Mouse (Mus musculus): ENCODE results near the gene Anks1.

Gene Anks1

DNA sequence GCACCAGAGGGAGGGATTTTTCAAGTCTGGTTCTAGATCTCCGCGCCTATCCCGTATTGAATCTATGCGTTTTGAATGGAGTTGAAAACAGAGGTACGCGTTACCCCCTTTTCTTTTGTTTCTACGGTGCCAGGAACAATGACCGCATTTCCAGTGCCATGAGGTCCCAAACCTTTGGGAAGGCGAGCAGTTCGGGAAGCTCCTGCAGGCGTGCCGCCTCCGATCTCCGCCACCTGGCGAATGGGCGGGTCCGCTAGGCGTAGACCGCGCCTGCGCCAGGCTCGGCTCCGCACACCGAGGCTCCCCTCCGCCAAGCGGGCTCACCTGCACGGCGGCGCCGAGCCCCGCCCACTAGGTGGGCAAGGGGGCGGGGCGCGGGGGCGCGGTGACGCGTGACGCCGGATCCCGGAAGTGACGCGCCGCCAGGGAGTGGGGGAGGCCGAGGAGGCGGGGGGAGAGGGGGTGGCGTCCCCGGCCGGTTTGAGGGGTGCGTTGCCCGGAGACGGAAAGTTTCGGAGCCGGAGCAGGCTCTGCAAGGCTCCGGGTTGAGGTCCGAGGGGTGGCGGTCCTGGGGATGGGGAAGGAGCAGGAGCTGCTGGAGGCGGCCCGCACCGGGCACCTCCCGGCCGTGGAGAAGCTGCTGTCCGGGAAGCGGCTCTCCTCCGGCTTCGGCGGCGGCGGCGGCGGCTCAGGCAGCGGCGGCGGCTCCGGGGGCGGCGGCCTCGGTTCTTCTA, at the start of gene Anks1:
TSS of gene Anks1 (plus strand) at position 419 of the 734 bp plus-strand sequence.
- peak; percentile 68 for DNase-seq (ENCODE audit: low read depth)

DNA sequence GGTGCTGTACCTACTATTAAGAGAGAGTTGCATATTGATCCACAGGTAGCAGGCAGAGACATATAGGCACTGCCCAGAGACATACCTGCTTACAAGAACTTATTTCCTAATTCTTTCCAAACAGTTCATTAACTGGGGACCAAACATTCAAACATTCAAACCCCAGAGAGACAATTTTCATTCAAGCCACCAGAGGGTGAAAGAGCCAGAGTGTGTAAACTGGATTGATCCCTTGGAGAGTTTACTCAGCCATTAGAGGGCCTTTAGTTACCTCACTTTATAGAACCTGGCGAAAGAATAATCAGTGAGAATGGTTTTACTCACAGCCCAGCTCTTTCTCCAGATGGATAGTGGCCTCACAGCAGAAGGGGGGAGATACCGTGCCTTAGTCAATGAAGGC, 43.6 kb upstream of the Anks1 start:
- no peak for DNase-seq (ENCODE audit: low read depth)

DNA sequence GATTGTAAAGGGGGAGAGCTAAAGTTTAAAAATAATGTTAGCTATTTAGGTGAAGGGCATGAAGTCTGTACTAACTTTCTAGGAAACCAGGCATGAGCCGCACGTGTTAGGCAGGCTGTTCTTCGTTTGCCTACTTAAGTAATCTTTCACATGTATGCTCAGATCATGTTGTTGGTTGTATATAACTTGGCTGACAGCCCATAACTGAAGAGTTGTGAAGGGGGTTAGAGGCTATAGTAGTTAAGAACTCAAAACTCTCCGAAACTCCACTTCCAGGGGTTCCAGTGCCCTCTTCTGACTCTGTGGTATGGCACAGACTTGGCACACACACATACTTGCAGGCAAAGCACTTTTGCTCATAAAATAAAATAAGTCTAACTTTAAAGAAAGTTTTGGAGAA, 42.4 kb upstream of the Anks1 start:
- DNase-seq (ENCODE audit: low read depth), result no peak

DNA sequence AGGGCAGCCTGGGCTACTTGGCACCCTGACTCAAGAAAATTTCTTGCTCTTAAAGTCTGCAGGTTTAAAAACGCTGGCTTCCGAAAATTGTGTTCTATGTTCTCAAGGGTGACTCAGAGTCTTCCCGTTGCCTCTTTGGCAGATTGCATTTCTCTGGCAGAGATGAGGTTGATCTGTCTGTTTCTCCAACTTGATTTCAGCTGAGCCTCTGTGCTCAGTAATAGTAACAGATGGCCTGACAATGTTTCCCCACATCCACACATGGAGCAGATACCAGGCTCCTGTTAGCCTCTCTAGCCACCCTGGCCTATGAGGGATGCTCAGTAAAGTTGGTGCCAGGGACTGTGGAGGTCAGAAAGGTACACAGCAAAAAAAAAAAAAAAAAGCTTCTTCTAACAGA, 37.3 kb upstream of the Anks1 start:
- no peak for DNase-seq (ENCODE audit: low read depth)

DNA sequence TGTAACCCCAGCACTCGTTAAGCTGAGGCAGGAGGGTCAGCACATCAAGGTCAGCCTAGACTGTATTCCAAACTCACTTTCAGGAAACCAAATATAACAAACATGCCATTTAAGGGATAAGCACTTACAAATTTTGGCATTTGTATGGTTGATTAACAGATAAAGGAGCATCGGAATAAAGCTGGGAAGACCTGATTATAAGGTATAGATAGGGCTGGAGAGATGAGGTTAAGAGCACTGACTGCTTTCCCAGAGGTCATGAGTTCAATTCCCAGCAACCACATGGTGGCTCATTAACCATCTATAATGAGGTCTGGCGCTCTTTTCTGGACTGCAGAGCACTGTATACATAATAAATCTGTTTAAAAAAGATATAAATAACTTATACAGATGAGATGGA, 35.5 kb upstream of the Anks1 start:
- no peak for DNase-seq (ENCODE audit: low read depth)

DNA sequence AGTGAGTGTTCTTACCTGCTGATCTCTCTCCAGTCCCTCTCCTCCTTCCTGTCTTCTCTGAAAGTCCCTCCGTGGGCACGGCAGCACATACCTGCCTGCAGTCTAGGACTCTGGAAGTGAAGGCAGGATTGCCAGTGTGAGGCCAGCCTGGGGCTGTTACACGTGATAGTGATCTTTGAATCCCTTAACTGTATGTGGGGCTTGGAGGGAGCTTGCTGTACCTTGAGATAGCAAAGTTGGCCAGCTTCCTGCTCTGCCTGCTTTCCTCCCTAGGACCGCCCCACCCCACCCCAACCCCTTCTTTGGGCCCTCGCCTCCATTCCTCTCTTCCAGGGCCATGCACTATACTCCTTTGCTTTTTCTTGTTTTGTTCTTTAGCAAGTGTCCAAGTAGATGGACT, 34.6 kb upstream of the Anks1 start:
- no peak for DNase-seq (ENCODE audit: low read depth)

DNA sequence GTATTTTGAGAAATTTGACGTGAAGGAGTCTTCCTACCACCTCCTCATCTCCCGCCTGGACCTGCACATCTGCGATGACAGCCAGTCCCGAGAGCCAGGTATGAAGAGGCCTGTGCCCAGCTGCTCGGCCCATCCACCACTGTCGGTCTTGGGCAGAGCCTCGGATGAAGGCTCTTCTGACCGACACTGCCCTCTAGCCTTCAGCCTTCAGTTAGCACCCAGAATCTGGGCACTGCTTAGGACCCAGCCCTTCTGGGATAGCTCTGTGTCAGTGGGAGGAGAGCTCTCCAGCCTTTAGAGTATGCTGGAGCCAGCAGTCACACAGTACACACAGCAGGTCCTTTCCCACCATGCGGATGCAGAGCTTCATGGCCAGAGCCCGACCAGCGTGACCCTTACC, 27.6 kb upstream of the Anks1 start:
- no peak for DNase-seq (ENCODE audit: low read depth)

DNA sequence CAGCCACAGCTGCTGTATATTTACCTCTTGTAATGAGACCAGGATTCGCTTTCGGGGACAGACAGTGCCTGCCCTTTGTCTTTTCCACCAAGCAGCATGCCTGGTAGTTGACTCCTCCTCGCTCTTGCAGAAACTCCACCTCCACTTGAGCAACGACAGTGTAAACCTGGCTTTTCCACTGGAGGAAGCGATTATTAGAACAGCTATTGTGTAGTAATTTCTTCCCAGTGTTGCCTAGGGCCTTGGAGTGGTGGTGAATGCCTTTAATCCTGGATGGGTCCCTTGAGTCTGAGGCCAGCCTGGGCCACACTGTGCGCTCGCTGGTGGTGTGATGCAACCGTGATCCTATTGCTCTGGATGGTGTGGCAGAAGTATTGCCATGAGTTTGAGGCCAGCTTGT, 26.0 kb upstream of the Anks1 start:
- no peak for DNase-seq (ENCODE audit: low read depth)

DNA sequence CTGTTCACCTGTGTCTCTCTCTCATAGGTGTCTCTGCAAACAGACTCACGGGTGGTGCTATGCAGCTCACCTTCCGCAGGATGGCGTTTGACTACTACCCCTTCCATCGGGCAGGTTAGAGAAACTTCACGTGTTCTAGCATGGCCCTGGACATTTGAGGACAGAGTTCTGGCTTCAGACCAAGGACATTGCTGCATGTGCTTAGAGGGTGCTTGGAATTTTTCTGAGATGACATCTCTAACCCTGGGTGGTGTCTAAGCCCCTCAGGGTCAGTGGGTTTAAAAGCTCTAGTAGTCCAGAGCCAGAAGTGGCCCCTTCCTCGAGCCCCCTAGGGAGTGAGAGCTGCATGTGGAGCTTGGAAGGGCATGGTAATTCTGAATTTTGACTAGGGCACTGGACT, 25.1 kb upstream of the Anks1 start:
- DNase-seq (ENCODE audit: low read depth), result no peak

DNA sequence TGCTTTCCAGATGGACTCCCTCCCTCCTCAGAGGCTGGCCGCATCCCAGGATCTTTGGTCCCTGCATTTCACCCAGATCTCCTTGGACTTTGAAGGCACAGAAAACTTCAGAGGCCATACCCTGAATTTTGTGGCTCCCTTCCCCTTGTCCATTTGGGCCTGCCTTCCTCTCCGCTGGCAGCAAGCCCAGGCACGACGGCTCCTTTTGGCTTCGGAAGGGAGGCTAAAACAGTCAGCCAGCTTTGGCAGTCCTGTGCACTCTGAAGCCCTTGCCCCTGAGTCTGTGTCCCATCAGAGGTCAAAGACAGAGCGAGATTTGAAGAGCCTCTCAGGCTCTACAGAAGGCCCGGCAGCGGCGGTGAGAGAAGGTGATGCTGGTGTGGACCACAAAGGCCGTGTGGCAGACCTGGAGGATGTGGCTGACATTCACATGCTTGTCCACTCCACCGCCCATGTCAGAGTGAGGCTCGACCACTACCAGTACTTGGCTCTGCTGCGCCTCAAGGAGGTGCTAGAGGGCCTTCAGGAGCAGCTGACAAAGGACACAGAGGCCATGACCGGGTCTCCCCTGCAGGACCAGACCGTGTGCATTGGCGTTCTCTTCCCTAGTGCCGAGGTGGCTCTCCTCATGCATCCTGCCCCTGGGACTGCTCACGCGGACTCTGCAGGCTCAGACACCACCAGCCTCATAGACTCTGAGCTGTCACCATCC, 22.5 kb upstream of the Anks1 start:
- no peak for DNase-seq (ENCODE audit: low read depth)

DNA sequence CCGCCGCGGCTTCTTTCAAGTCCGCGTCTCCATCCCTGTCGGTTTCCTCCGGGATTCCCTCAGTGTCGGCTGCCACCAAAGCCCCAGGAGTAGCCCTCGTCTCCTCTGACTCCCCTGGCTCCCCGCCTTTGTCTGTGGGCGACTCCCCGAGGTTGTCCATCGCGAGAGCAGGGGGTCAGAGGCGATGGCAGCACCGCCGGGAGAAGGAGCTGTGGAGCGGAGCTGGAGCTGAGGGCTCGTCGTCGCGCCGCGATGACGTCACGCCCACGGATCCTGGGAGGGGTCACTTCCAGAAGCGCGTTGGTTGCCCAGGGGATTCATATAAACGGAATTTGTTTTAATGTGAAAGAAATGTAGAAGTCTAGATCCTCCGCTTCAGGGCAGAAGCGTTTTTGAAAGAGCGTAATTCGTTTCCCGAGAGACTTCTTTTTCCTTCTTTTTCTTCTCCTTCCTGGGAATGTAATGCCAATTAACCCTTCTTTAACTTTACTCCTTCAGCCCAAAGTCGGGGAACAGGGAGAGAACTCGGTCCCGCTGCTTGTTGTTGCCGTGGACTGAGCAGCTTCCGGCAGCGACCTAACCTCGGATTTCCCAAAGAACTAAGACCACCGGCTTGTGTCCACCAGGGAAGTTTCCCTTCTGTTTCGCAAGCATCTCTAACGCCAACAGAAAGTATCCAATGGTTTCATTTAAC, 1.4 kb upstream of the Anks1 start:
- peak; percentile 89 for DNase-seq (ENCODE audit: low read depth)

DNA sequence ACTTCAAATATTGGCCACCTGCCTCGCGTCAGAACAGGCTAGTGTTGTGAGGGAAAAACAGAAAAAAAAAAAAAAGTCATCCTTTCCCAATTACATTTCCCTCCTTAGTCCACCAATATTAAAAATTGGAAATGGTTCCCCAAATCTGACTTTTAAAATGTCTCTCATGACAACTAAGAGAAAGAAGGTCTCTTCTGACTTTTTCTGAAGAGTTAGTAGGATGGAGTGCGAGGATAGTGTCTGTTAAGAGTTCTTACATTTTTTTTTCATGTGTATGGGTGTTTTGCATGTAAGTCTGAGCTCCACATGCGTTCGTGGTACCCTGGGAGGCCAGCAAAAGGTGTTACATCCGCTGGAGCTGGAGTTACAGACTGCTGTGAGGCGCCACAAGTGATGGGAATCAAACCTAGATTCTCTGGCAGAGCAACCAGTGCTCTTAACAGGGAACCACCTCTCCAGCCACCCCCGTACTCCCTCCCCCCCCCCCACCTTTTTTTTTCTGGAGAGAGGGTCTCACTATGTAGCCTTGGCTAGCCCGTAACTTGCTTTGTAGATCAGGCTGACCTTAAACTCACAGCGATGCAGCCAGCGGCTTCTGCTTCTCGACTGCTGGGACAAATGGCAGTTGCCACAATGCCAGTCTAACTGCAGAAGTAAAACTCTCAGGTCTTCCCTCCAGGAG, 759 bp upstream of the Anks1 start:
- DNase-seq (ENCODE audit: low read depth), result peak; percentile 18

DNA sequence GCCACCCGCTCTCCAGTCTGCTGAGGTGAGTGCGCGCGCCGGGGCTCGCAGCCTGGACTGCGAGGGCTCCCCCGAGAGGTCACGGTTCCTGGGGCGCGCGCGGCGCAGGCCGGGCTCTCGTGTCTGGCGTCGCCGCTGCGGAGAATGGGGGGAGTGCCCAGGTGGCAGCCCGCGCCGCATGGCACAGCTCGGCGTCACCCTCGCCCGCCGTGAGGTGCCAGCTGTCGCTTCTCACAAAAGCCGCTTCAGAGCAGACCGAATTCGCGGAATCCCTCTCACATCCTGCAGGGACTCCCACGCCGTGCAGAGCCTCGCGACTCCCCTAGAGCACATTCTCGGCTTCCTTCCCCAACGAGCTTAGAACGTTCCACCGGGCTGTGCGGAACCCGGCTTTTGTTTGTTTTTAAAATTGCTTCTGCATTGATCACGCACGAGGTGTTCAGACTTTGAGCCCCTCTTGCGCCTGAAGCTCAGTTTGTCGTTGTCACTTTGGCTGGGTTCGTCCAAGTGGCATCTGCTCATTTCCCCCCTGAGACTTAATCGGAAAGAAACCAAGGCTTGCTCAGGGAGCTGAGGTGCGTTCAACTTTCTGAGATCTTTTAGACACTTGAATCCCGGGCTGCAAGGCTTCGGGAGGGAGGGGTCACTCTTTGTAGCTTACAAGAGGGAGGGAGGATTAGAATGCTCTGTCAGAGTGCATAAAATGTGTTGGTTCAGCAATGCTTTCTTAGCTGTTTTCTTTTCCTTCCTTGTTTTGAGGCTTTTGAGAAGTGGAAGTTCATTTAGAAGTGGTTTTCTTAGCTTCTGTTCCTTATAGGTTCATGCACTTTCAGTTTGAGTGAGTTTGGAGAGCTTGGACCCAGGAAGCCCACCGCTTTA, 755 bp downstream of the Anks1 start, which contains the start of gene Taf11:
TSS of gene Taf11 (minus strand) at position 223 of the 879 bp plus-strand sequence.
- DNase-seq (ENCODE audit: low read depth), result peak; percentile 22

DNA sequence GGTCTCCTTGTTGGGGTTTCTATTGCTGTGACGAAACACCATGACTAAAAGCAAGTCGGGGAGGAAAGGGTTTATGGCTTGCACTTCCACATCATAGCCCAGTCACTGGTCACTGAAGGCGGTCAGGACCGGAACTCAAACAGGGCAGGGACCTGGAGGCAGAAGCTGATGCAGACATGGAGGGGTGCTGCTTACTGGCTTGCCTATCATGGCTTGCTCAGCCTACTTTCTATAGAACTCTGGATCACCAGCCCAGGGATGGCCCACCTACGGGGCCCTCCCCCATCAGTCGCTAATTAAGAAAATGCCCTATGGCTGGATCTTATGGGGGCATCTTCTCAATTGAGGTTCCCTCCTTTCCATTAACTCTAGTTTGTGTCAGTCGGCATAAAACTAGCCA, 2.3 kb downstream of the Anks1 start:
- DNase-seq (ENCODE audit: low read depth), result no peak

DNA sequence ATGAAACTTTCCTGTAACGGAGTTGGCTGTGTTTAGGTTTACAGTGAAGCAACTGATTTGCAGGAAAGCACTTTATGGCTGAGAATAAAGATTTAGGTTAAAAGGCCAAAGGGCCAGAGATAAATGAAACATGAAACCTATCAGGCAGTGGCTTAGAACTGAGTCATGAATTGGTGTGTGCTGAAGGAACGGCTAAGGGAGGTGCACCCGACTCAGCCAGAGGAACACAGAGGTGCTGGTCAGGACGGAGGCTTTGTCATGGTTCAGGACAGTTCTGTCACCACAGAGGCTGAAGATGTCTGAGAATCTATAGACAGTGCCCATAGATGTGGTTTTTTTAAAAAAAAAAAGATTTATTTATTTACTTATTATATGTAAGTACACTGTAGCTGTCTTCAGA, 5.6 kb downstream of the Anks1 start:
- no peak for DNase-seq (ENCODE audit: low read depth)

DNA sequence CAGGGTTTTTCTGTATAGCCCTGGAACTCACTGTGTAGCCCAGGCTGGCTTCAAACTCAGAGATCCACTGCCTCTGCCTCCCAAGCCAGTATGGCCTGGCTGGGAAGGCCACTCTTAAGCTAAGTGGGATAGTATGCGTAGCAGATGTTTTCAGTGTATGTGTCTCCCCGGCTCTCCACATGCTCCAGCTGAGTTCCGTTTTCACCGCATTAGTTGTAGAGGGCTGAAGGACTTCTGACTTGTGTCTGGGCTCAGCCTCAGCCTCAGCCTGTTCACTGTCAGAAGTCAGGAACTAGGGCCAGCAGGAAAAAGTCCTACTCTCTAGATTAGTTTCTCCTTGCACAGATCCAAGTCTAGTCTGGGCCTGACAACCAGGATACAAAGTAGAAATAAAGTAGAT, 7.3 kb downstream of the Anks1 start:
- no peak for DNase-seq (ENCODE audit: low read depth)

DNA sequence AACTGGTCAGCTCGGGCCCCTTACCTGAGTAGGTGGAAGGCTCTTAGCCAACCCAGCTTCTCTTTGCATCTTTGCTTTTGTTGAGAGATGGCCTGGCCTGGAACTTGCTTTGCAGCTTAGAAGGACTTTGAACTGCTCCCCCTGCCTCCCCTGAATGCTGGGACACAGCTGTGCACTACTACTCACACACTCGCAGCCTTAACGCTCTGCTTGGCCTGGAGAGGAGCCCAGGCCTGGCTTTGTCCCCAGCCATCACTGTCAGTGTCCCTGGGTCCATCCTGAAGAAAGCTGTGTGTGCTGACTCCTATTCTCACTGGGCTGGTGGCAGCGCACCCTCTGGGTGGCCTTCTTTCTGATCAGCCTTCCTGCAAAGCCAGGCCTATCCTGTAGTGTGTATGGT, 11.6 kb downstream of the Anks1 start:
- DNase-seq (ENCODE audit: low read depth), result no peak

DNA sequence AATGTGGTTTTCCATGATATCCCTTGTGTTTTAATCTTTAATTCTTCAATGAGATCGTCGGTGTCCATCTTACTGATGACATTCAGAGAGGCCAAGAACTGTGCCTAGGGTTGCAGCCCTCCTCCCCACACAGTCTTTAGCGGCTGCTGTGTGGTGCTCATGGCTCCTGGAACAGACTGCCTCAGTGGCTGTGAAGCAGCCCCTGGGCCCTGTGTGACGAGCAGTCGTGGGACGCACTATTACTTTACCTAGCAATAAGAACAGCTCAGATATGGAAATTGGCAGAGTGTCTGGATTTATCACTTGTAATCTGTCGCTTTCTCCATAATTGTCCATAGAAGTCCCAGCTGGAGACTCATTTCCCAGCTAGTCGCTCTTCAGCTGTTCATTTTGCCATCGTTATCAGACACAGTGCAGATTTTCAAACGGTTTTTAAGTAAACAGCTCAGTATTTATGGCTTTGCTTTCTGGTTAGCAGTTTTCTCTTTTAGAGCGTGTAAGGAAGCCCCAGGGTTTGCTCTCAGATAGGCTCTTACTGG, 13.1 kb downstream of the Anks1 start:
- no peak for DNase-seq (ENCODE audit: low read depth)

DNA sequence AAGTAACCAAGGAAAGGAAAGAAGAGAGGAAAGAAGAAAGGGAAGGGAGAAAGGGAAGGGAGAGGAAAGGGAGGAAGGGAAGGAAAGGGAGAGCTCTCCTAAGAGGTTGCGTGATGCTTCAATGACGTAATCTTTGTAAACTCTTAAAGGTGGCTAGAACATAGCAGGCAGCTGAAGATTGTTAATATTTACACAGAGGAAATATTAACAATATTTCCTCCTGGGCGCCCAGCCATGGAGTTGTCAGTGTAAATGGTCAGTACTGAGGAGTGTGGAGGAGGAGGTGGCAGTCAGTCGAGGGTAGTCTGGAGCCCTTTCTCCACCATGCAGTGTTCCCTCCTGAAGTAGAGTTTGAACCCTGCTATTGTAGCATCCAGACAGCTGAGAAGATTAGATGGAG, 15.9 kb downstream of the Anks1 start:
- DNase-seq (ENCODE audit: low read depth), result no peak

DNA sequence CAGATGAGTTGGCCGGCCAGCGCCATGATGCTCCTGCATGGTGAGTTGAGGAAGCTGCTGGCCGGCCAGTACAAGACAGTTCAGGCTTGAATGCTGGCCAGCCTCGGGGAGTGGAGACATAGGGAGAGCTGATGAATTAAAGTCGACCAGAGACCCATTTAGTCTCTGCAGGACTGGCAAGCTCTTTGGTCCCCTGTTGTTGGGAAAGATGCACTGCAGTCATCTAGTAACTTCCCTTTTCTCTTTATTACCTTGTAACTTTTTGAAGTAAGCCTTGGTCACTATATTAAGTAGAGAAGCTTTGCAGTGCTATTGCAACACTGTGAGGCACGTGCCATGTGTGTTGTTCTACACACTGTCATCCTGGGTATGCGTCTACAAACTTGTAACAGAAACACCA, 16.4 kb downstream of the Anks1 start:
- no peak for DNase-seq (ENCODE audit: low read depth)

DNA sequence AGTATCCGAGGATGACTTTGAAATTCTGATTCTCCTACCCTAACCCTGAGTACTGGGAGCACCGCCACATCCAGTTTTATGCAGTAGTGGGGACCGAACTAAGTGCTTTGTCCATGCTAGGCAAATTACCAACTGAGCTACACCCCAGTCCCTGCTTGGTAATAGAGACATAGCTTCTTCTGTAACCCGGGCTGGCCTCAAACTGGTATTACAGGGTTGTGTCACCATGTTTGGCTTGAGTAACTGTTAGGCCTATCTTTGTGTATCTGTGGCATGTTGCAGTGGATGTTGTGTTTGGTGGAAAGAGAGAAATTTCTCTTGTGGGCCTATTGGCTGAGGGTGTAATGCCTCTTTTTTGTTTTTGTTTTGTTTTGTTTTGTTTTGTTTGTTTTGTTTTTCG, 21.2 kb downstream of the Anks1 start:
- no peak for DNase-seq (ENCODE audit: low read depth)

Data from c-Kit-positive CD71-negative TER-119-negative erythroid progenitor cells, embryonic 14.5 days (primary cell).